Mouse (Mus musculus): ENCODE results near the gene Eprs. TPM values are rescaled to one million over a fixed set of nuclear protein-coding genes. Genes with fewer than 3 reads are reported as not detected.

The Eprs gene
- polyA plus RNA-seq, 3 experiments from 2014 or later: 96.3 to 117 (median 102) TPM

DNA sequence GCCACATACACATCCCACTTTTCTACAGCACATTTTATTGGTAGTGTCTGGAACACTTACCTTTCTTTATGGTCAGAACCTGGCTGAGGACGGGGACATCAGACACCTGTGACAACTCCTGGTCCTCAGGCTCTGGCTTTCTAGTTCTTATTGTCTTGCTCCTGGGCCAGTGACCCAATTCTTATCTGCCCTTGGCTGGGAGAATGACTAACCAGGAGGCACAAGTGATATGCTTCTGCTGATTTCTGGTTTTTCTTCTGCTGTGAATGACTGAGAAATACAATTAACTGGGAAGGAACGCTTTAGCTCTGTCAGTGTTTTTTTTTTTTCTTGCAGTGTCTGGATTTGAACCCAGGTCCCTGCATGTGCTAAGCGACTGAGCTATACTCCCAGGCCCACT is 88.7 kb downstream of the Eprs start:
- ATAC-seq: no peak

DNA sequence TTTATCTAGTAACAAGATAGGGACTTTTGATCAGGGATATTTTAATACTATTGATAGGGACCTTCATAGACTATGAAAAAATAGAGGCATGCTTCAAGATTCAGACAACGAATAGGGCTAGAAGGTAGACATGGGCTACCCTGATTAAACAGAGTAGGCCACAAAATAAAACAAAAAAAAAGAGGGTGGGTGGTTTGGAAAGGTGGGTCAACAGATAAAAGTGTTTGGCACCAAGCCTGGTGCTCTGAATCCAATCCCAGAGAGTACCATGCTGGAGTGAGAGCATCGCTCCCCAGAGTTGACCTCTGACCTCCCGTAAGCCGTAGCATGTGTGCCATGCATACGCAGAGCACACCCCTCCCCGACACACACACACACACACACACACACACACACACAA is 89.6 kb downstream of the Eprs start:
- no peak for ATAC-seq

DNA sequence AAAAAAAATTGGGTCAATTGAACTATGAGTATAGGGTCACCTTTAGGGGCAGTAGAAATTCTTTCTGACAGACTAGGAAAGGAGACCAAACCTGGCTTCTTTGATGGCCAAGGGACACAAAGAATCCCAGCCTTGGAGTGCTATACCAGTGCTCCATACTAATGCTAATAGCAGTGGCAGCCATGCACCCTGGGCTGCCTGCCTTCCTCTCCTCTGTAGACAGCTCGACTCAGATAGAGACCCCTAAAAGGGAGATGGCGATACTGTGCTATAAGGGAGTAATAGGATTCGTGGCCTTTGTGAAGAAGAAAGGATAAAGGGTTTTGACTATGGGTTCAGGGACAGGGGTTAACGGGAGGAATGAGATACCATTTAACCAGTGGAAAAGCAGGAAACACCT is 91.3 kb downstream of the Eprs start:
- no peak for ATAC-seq

DNA sequence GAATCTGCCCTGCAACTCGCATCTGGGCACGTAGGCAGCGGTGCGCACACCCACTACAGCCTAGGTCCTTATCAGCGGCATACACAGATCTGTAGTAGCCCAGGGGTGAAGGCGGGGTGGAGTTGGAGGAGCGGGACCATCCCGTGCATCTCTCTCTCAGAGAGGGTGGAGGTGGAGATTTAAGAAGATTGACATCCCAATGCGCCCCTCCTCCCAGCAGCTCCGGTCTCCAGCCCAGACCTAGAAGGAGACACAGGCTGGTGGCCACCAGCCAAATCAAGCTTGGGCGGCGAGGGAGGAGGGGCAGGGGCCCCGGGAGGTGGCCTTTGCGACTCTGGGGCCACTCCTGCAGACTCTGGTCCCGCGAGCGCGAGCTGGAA is 91.7 kb downstream of the Eprs start, which contains the start of gene Slc30a10:
TSS of gene Slc30a10 (plus strand) at position 274 of the 380 bp plus-strand sequence.
- ATAC-seq: no peak

DNA sequence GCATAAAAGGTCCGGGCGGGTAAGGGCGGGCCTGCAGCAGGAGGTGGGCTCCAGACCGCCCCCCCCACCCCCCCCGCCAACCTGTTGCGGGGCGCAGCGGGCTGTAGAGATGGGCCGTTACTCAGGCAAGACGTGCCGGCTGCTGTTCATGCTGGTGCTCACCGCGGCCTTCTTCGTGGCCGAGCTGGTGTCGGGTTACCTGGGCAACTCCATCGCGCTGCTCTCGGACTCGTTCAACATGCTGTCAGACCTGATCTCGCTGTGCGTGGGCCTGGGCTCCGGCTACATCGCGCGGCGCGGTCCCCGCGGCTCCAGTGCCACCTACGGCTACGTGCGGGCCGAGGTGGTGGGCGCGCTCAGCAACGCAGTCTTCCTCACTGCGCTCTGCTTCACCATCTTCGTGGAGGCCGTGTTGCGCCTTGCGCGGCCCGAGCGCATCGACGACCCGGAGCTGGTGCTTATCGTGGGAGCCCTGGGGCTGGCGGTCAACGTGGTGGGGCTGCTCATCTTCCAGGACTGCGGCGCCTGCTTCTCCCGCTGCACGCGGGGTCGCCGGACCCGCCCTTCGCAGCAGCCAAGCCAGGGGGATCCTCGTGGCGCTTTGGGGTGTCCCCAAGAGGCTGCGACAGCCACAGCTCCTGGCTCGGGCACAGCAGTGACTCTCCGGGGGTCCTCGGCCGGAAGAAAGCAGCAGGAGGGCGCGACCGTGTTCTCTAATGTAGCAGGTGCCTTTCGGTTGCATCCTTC is 92.3 kb downstream of the Eprs start:
- ATAC-seq: no peak

DNA sequence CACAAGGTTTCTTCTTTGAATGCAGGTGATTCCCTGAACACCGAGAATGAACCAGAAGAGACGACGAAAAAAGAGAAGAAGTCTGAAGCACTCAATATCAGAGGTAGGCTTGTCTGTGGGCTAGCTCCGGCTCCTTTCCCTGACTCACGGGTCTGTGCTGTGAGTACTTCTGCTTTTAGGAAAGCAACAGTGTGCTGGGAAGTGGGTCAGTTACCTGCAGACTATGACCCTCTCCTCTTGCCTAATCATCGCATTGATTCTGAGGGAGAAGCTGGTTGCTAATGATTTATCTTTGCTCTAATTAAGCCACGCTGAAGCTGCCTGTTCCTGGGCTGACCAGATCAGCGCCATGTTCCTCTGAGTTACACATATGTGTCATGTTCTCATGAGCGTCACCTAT is 93.5 kb downstream of the Eprs start:
- ATAC-seq: no peak

DNA sequence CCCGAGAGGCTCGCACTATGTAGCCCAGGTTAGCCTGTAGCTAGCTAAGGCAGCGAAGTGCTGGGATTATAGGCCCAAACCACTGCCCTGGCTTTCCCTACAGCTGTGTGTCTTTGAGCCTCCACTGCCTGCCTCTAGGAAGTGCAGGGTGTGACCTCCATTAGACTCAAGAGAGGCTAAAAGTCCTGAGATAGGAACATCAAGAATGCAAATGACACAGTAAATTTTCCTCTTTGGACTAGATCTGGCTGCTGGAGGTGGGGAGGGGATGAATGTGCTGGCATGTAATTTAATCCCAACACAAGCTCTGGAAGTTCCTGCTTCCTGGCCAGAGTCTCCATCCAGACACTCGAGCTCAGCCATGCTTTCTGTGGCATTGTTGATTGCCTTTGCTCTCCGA is 97.3 kb downstream of the Eprs start:
- no peak for ATAC-seq

DNA sequence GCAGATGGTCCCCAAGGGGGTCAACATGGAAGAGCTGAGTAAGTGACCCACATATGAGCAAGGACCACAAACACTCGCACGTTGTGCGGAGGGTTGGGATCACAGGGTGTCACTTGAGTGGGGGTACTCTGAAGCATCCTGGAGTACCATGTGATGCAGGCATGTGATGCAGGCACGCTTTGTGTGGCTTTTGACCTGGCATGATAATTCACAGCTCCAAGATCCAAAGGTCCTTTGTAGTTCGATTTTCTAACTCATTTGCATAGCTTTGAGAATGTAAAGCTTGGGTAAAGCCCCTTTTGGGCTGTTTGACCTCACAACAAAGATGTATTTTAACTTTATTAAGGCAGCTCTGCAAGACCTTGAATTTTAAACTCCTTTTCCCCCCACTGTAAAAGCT is 100.0 kb downstream of the Eprs start:
- ATAC-seq: no peak

DNA sequence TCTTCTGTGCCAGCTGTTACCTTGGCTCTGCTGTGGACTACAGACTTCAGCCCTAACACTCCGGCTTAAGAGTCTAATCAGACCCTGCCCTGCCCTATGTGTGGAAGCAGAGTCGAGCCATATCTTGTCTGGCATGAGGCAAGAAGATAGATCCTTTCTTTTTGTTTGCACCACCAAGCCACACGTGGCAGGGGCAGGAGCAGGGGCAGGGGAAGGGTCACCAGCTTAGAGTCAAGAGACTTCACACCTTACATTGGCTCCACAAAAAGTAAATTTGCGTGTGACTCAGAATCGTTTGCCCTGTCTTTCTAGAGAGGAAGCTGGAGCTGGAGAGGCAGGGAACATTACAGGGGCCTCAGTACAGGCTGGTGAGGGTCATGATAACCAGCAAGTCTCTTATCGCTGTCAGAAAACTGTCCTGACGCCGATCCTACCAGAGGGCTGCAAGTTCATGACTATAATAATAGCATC is 106.7 kb downstream of the Eprs start:
- no peak for ATAC-seq

DNA sequence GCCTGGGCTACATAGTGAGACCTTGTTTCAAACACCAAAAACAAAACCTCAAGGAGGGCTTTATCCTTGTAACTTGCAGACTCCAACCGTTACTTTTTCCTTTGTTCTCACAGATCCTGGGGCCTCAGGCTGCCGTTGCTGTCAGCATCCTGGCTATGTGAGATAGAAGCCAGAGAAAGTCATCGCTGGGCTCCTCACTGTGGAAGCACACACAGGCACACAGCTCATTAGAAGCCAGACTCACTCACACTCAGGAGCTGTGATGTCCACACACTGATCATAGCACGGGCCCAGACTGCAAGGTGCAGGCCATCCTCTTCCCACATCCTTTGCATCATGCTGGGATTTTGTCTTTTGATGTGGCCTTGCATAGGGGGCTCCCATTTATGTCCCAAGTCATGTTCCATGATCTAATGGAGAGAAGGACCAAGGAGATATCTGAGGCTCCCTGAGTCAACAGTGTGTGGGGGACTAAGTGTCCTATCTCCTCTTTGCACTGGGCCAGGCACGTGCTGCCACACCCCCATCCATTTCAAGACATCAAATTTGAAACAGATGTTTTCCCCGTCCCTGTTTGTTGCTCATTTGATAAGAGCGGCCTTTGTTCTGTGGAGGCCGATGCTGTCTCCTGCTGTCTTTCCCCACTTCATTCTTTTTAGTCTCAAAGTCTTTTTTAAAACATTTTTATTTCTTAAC is 109.3 kb downstream of the Eprs start:
- ATAC-seq: no peak

DNA sequence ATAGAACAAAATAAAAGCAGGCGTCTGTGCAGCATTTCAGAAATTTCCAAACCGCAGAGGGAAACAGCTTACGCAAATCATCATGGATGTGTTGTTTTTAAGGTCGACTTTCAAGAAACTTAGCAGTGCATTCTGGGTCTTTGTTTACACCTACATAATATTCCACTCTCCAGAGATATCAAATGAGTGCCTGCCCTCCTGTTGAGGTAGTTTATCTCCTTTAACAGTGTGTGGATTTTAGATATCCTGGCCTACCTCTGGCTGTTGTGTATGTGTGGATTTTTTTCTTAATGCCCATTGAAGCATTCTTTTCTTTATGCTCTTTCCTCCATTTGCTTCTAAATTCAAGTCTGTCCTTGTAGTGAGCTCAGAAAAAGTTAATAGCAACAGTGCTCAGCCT is 109.9 kb downstream of the Eprs start:
- ATAC-seq: no peak

DNA sequence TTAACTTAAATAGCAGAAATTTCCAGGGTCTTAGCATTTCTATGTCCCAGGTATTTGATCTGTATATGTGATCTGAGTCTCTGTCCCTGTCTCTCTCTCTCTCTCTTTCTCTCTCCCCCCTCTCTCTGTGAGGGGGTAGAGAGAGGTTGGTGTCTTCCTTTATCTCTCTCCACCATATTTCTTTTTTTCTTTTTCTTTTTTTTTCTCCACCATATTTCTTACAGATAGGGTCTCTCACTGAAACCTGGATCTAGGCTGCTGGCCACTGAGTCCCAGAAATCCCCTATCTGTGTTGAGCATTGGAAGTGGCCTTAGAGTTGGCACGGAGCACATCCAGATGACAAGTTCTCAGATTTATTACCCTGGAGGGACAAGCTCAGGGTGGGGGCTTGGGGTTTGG is 110.6 kb downstream of the Eprs start:
- no peak for ATAC-seq

Other genes with a start within 250 kb of the Eprs start
- gene Rab3gap2, start 158.9 kb upstream of the Eprs start, polyA plus RNA-seq (2017; shearing (Covaris generic)): 10 to 100 TPM; 12.7 to 16.1 (median 15.8) TPM
- 10 to 100 TPM in 1 of 3 experiments, 1 to 10 TPM in 2; 8.6 to 10.9 (median 9.7) TPM for gene Iars2, start 33.6 kb upstream of the Eprs start, polyA plus RNA-seq (2017; shearing (Covaris generic))
- gene Bpnt1, start 30.9 kb upstream of the Eprs start, polyA plus RNA-seq (2017; shearing (Covaris generic)): 10 to 100 TPM; 10.8 to 20.3 (median 12.2) TPM
- not detected for gene Slc30a10, start 91.8 kb downstream of the Eprs start, polyA plus RNA-seq (2017; shearing (Covaris generic))

All from inflammation-experienced regulatory T-cells, adult 6 months (primary cell).